Mouse (Mus musculus): ENCODE results near the gene Uhrf1bp1l. TPM values are rescaled to one million over a fixed set of nuclear protein-coding genes. Genes with fewer than 3 reads are reported as not detected.

The Uhrf1bp1l gene
- 27.2 TPM for polyA plus RNA-seq (2017; shearing (Covaris generic))

DNA sequence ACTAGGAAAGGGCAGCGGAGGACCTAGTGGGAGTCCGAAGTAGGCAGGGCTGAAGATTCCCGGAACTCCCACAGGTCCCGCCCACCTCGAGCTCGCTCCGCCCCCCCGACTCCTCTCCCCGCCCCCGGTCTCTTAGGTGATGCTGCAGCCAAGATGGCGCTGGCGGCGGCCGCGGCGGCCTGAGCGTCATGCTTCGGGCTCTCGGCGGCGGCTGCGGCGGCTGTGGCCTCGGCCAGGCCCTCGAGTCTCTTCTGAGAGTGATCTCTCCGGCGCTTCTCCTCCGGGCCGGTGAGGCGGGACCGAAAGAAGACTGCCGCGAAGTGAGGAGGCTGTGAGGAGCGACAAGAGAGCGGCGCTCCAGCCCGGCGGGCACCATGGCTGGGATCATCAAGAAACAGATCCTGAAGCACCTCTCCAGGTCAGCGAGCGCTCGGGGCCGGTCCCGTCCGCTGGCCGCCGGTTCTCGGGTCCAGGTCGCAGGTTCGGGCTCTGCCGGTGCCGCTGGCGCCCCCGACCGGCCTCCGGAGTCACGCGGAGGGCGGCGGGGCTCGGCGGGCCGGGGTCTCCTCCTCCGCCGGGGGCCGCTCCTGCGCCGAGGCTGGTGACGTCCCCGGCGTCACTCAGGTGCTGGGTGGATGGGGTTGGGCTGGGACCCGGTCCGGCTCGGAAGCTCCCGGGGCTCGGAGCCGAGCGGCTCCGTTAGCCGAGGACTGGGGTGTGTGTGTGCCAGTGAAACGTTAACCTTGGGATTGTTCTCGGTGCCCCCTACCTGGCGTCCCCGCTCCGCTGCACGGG is at the start of gene Uhrf1bp1l:
Gene Uhrf1bp1l, plus strand, starts transcription at position 121 of the 795 bp plus-strand sequence.

DNA sequence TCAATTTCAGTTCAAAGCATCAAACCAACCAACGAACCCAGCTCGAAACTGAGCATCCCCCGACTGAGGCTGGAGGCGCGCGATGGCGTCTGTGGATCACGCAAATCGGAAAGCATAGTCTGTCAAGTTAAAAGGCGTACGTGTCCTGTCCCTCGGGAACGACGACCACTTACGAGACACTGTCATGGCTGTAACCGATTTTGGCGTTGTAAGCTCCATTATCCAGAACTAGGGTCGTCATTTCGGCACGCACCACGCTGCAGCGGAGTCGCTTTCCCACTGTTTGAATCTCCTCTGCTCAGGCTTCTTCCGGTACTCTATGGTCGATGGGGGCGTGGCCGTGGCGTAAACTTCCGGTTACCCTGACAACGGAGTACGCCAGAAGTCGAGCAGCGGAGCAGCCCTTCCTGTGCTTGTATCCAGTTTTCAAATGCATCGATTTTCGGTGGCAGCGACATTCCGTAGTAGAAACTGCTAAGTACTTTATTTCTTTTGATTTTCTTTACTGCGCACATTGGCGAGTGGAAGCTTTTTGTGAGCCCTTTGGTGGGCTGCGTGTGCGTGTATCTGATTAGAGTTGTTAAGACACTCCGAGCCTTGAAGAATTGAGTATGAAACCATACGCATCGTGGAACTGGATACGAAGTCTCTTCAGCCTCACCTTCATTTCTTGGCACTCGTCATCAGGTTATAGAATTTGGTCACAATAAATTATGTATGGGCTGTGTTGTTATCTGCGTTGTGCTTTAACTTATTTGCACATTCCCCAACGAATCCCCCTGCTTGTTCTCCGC is 12.6 kb upstream of the Uhrf1bp1l start, which contains the start of gene Actr6:
Gene Actr6, minus strand, starts transcription at position 295 of the 794 bp plus-strand sequence.

Other genes starting within 250 kb of the Uhrf1bp1l start
- gene Nr1h4, start 211.4 kb upstream of the Uhrf1bp1l start, polyA plus RNA-seq (2017; shearing (Covaris generic)), result not detected
- not detected for gene Slc17a8, start 123.7 kb upstream of the Uhrf1bp1l start, polyA plus RNA-seq (2017; shearing (Covaris generic))
- gene Scyl2, start 58.7 kb upstream of the Uhrf1bp1l start, polyA plus RNA-seq (2017; shearing (Covaris generic)), result 21.6 TPM
- gene Actr6, start 12.7 kb upstream of the Uhrf1bp1l start, polyA plus RNA-seq (2017; shearing (Covaris generic)), result 40.4 TPM
- gene Anks1b, start 128.5 kb downstream of the Uhrf1bp1l start, polyA plus RNA-seq (2017; shearing (Covaris generic)), result 0.23 TPM

All from inflammation-experienced regulatory T-cells, adult 16 weeks (primary cell).